Mouse (Mus musculus) forebrain, embryonic 16.5 days (tissue): ENCODE measurements around the gene Arhgef3. TPM values are rescaled to one million over a fixed set of nuclear protein-coding genes. Genes with fewer than 3 reads are reported as not detected.

Experiments
- ATAC-seq: fragments of 200-750 bp; cut with Nextera tagmentation; 2 replicates; pipeline ENCODE4 v1.8.0; 2017; ENCODE audit warnings: mild to moderate bottlenecking, moderate library complexity
- H3K27ac ChIP-seq: fragments of 300-500 bp; sonication (generic); 2 replicates; pipeline ENCODE4 v1.5.1; 2014; ENCODE audit warnings: low read length, control low read depth
- H3K27me3 ChIP-seq: fragments of 300-500 bp; sonication (generic); replicated peaks from 2 replicates; pipeline ENCODE4 v1.6.1; 2014; ENCODE audit warnings: low read length; ENCODE audit not compliant: control insufficient read depth, insufficient read depth
- H3K36me3 ChIP-seq: fragments of 300-500 bp; sonication (generic); 2 replicates; pipeline ENCODE4 v1.6.1; 2014; ENCODE audit not compliant: control insufficient read depth, insufficient read depth
- H3K4me1 ChIP-seq: fragments of 300-500 bp; sonication (generic); replicated peaks from 2 replicates; pipeline ENCODE4 v1.6.1; 2014; ENCODE audit warnings: low read length; ENCODE audit not compliant: control insufficient read depth, insufficient read depth
- H3K4me2 ChIP-seq: fragments of 300-500 bp; sonication (generic); 2 replicates; pipeline ENCODE4 v1.6.1; 2014; ENCODE audit warnings: mild to moderate bottlenecking, low read length, control low read depth
- H3K4me3 ChIP-seq: fragments of 300-500 bp; sonication (generic); replicated peaks from 2 replicates; pipeline ENCODE4 v1.5.1; 2014; ENCODE audit warnings: mild to moderate bottlenecking, low read length, control low read depth
- H3K9ac ChIP-seq: fragments of 300-500 bp; sonication (generic); replicated peaks from 2 replicates; pipeline ENCODE4 v1.6.1; 2014; ENCODE audit warnings: low read depth, low read length, control low read depth
- H3K9me3 ChIP-seq: fragments of 300-500 bp; sonication (generic); 2 replicates; pipeline ENCODE4 v1.6.1; 2016; ENCODE audit warnings: low read length; ENCODE audit not compliant: control insufficient read depth
- WGBS: fragments of 180-500 bp; shearing (Covaris S2); extraction: QIAGEN DNeasy Blood & Tissue Kit; methylation state at CpG from one replicate; pipeline ENCODE4 v1.1.7; 2014; 5-methylcytosine and 5-hydroxymethylcytosine counted together
- polyA plus RNA-seq: library from polyadenylated mRNA; unstranded; fragments of >200 nt; fragmentation: Nextera tagmentation; extraction: Ambion mirVana; gene quantifications from 2 replicates; pipeline ENCODE4 v1.2.1, GENCODE M21; 2015

Gene Arhgef3
- polyA plus RNA-seq, 1 experiment from 2014 or later = 5.1 TPM

GRCm38 (mm10) chr14:27310559-27311242 lies 196.0 kb downstream of the Arhgef3 start:
- H3K36me3 ChIP-seq = no peaks in the 10 kb centered on the region
- no peak overlapping the region for H3K4me2 ChIP-seq
- no peaks in the 10 kb centered on the region for H3K4me1 ChIP-seq
- H3K27ac ChIP-seq = no peak overlapping the region
- no peak for ATAC-seq
- H3K27me3 ChIP-seq = no peaks in the 10 kb centered on the region
- H3K4me3 ChIP-seq = no peak overlapping the region
- WGBS = 72% methylated on average over 4 of the region's 4 CpGs
- no peak overlapping the region for H3K9ac ChIP-seq
- H3K9me3 ChIP-seq = no peaks in the 10 kb centered on the region

- 90% methylated on average over 1 of the region's 1 CpGs for WGBS
These were observed 197.7 kb downstream of the Arhgef3 start for GRCm38 (mm10) chr14:27312380-27312779.

GRCm38 (mm10) chr14:27315737-27316136 lies 201.0 kb downstream of the Arhgef3 start:
- no peaks in the 10 kb centered on the region for H3K9me3 ChIP-seq
- no peak overlapping the region for H3K9ac ChIP-seq
- no peaks in the 10 kb centered on the region for H3K4me1 ChIP-seq
- H3K4me3 ChIP-seq = no peak overlapping the region
- H3K36me3 ChIP-seq = no peaks in the 10 kb centered on the region
- H3K4me2 ChIP-seq = no peak overlapping the region
- no peak for ATAC-seq
- WGBS = 89% methylated on average over 6 of the region's 6 CpGs
- no peak overlapping the region for H3K27ac ChIP-seq
- H3K27me3 ChIP-seq = no peaks in the 10 kb centered on the region

More at GRCm38 (mm10) chr14:27312380-27312779, 197.7 kb downstream of the Arhgef3 start:
- no peak overlapping the region for H3K27ac ChIP-seq
- ATAC-seq = no peak
- H3K4me3 ChIP-seq = no peak overlapping the region
- no peaks in the 10 kb centered on the region for H3K4me1 ChIP-seq
- no peak overlapping the region for H3K4me2 ChIP-seq
- no peaks in the 10 kb centered on the region for H3K36me3 ChIP-seq
- no peaks in the 10 kb centered on the region for H3K9me3 ChIP-seq
- H3K9ac ChIP-seq = no peak overlapping the region
- no peaks in the 10 kb centered on the region for H3K27me3 ChIP-seq

- no peak overlapping the region for H3K4me2 ChIP-seq
- WGBS = 70% methylated on average over 8 of the region's 8 CpGs
- no peak for ATAC-seq
- H3K27me3 ChIP-seq = no peaks in the 10 kb centered on the region
- H3K9me3 ChIP-seq = no peaks in the 10 kb centered on the region
- H3K36me3 ChIP-seq = no peaks in the 10 kb centered on the region
- H3K4me1 ChIP-seq = no peaks in the 10 kb centered on the region
- H3K4me3 ChIP-seq = no peak overlapping the region
- no peak overlapping the region for H3K9ac ChIP-seq
- no peak overlapping the region for H3K27ac ChIP-seq
These were observed 202.4 kb downstream of the Arhgef3 start for GRCm38 (mm10) chr14:27317146-27317545.

- no peaks in the 10 kb centered on the region for H3K36me3 ChIP-seq
- WGBS = 63% methylated on average over 7 of the region's 7 CpGs
- H3K4me1 ChIP-seq = no peaks in the 10 kb centered on the region
- H3K4me3 ChIP-seq = no peak overlapping the region
- no peaks in the 10 kb centered on the region for H3K27me3 ChIP-seq
- H3K9ac ChIP-seq = no peak overlapping the region
- no peak overlapping the region for H3K4me2 ChIP-seq
- no peak overlapping the region for H3K27ac ChIP-seq
- 0 out of 2 replicates have a peak, but pooled peaks cover 2% of the 10 kb centered on the region for H3K9me3 ChIP-seq
- ATAC-seq = no peak
These were observed 204.7 kb downstream of the Arhgef3 start for GRCm38 (mm10) chr14:27319386-27319785.

GRCm38 (mm10) chr14:27322041-27322440 lies 207.3 kb downstream of the Arhgef3 start:
- Histone ChIP-seq H3K4me2 (no peak overlapping the region), H3K9me3 (0 out of 2 replicates have a peak, but pooled peaks cover 2% of the 10 kb centered on the region), H3K4me3 (no peak overlapping the region), H3K27ac (no peak overlapping the region), H3K4me1 (no peaks in the 10 kb centered on the region), H3K9ac (no peak overlapping the region), H3K27me3 (no peaks in the 10 kb centered on the region), H3K36me3 (no peaks in the 10 kb centered on the region)
- WGBS = 90% methylated on average over 4 of the region's 4 CpGs
- ATAC-seq = no peak

GRCm38 (mm10) chr14:27324689-27325088 lies 210.0 kb downstream of the Arhgef3 start:
- Histone ChIP-seq H3K4me3 (no peak overlapping the region), H3K36me3 (no peaks in the 10 kb centered on the region), H3K9ac (no peak overlapping the region), H3K9me3 (0 out of 2 replicates have a peak, but pooled peaks cover 2% of the 10 kb centered on the region), H3K27me3 (no peaks in the 10 kb centered on the region), H3K4me1 (no peaks in the 10 kb centered on the region), H3K27ac (no peak overlapping the region), H3K4me2 (no peak overlapping the region)
- no peak for ATAC-seq
- WGBS = 79% methylated on average over 7 of the region's 7 CpGs

GRCm38 (mm10) chr14:27325537-27325936 lies 210.8 kb downstream of the Arhgef3 start:
- H3K27me3 ChIP-seq = no peaks in the 10 kb centered on the region
- H3K4me2 ChIP-seq = no peak overlapping the region
- no peaks in the 10 kb centered on the region for H3K36me3 ChIP-seq
- ATAC-seq = no peak
- H3K9me3 ChIP-seq = 0 out of 2 replicates have a peak, but pooled peaks cover 2% of the 10 kb centered on the region
- 87% methylated on average over 6 of the region's 6 CpGs for WGBS
- no peak overlapping the region for H3K27ac ChIP-seq
- no peak overlapping the region for H3K9ac ChIP-seq
- no peak overlapping the region for H3K4me3 ChIP-seq
- no peaks in the 10 kb centered on the region for H3K4me1 ChIP-seq

- no peak overlapping the region for H3K4me2 ChIP-seq
- 69% methylated on average over 3 of the region's 3 CpGs for whole genome bisulfite sequencing
- 0 out of 2 replicates have a peak, but pooled peaks cover 2% of the 10 kb centered on the region for H3K9me3 ChIP-seq
- no peak overlapping the region for H3K27ac ChIP-seq
- H3K36me3 ChIP-seq = no peaks in the 10 kb centered on the region
- H3K27me3 ChIP-seq = no peaks in the 10 kb centered on the region
- no peak overlapping the region for H3K4me3 ChIP-seq
- no peak for ATAC-seq
- H3K9ac ChIP-seq = no peak overlapping the region
- peaks cover 5% of the 10 kb centered on the region; the same call in 1 of the 2 replicates for H3K4me1 ChIP-seq
These were observed 213.2 kb downstream of the Arhgef3 start for GRCm38 (mm10) chr14:27327862-27328261.
